Mouse (Mus musculus) ES-E14 (cell line): ENCODE data around the gene Hist1h3a. TPM values are rescaled to one million over a fixed set of nuclear protein-coding genes. Genes with fewer than 3 reads are reported as not detected.
"Not testable (repeated sequence)": the region's sequence is repeated elsewhere in the genome, so short reads cannot be mapped to it uniquely, and the experiment has no call there.

Source experiments
- DNase-seq: peaks from one replicate; pipeline ENCODE4 v3.0.0-alpha.2; 2013; ENCODE audit warnings: low read depth, low spot score
- H3K27ac ChIP-seq: 2 replicates; pipeline ENCODE4 v1.5.1; 2012; ENCODE audit warnings: low read depth, mild to moderate bottlenecking, low read length, moderate library complexity, mixed read lengths; ENCODE audit not compliant: poor library complexity, insufficient read depth, severe bottlenecking
- H3K36me3 ChIP-seq: 2 replicates; pipeline ENCODE4 v1.6.1; 2012; ENCODE audit warnings: mild to moderate bottlenecking, low read length, moderate library complexity, mixed read lengths; ENCODE audit not compliant: control insufficient read depth, poor library complexity, insufficient read depth, severe bottlenecking
- H3K4me1 ChIP-seq, 2 experiments: fragments of 150-350 bp in 1 of 2; sonication (generic) in 1 of 2; 2 replicates each; pipeline ENCODE4 v1.6.1; 2012; ENCODE audit warnings: low read length in 2 of 2, mild to moderate bottlenecking in 1 of 2, mixed read lengths in 1 of 2; ENCODE audit not compliant: control insufficient read depth in 2 of 2, insufficient read depth in 2 of 2, poor library complexity in 1 of 2
- H3K4me3 ChIP-seq, 2 experiments: fragments of 150-350 bp in 1 of 2; sonication (generic) in 1 of 2; 2 replicates each; pipeline ENCODE4 v1.5.1; 2012; ENCODE audit warnings: low read length in 2 of 2, low read depth in 1 of 2, mild to moderate bottlenecking in 1 of 2, mixed read lengths in 1 of 2; ENCODE audit not compliant: insufficient read depth in 1 of 2, poor library complexity in 1 of 2, severe bottlenecking in 1 of 2
- H3K9ac ChIP-seq: 2 replicates; pipeline ENCODE4 v1.6.1; 2012; ENCODE audit warnings: low read depth, mild to moderate bottlenecking, low read length, mixed read lengths; ENCODE audit not compliant: poor library complexity, insufficient read depth, severe bottlenecking
- H3K9me3 ChIP-seq: fragments of 150-350 bp; sonication (generic); 2 replicates; pipeline ENCODE4 v1.6.1; 2012; ENCODE audit warnings: low read depth, mild to moderate bottlenecking, low read length; ENCODE audit not compliant: control insufficient read depth, insufficient read depth
- CHD2 ChIP-seq: IDR thresholded peaks from 2 replicates; pipeline ENCODE4 v1.6.1; 2014; ENCODE audit warnings: mild to moderate bottlenecking, low read depth, low read length, inconsistent platforms
- HCFC1 ChIP-seq: IDR thresholded peaks from 2 replicates; pipeline ENCODE4 v1.6.1; 2012; ENCODE audit warnings: low read length, inconsistent platforms, borderline replicate concordance; ENCODE audit not compliant: insufficient read depth
- MAFK ChIP-seq: IDR thresholded peaks from 2 replicates; pipeline ENCODE4 v1.6.1; 2014; ENCODE audit warnings: mild to moderate bottlenecking, low read depth, low read length, inconsistent platforms; ENCODE audit not compliant: insufficient read depth
- ZC3H11A ChIP-seq: IDR thresholded peaks from 2 replicates; pipeline ENCODE4 v1.6.1; 2012; ENCODE audit warnings: low read depth, mild to moderate bottlenecking, inconsistent platforms, low read length, borderline replicate concordance
- ZNF384 ChIP-seq: IDR thresholded peaks from 2 replicates; pipeline ENCODE4 v1.6.1; 2012; ENCODE audit warnings: low read depth, low read length, inconsistent platforms
- in situ Hi-C, 2 experiments: fragments of 600-800 bp; cut with MboI; formaldehyde crosslinking; loops; one replicate each; pipeline ENCODE4 v1.15.1; 2025; ENCODE audit warnings: low sequenced_read_pairs in 2 of 2, inconsistent platforms in 1 of 2; ENCODE audit not compliant: unreplicated experiment in 2 of 2
- total RNA-seq: library from RNA; depleted of rRNA; stranded (reverse); fragments of 300-350 nt; gene quantifications from 2 replicates; pipeline ENCODE4 v1.2.3, GENCODE M21; 2012

The Hist1h3a gene
- total RNA-seq, 1 experiment, result 728 TPM

GRCm38 (mm10) chr13:23752067-23752741, 10.0 kb downstream of the Hist1h3a start, which contains the start of gene Hist1h3b:
TSS of gene Hist1h3b (plus strand) at chr13:23752267.
- in situ Hi-C loops, result loop anchor here in 1 of 2 experiments (25.0 kb wide), 1 partner anchor 1715 kb away; the partner anchor contains the start of genes Hist1h2ag, Hist1h2ah, Hist1h2bj and Hist1h2bk
- Histone ChIP-seq H3K27ac (peak within 1 kb of the TSS; percentile 94), H3K4me3 (peak within 1 kb of the TSS; percentile 63 to 67), H3K9ac (peak within 1 kb of the TSS; percentile 84)
- H3K4me1 ChIP-seq, H3K9me3 ChIP-seq, H3K36me3 ChIP-seq, DNase-seq: not testable (repeated sequence)
- 0 out of 2 replicates have a peak, but pooled peaks have one; percentile 39 for TF ChIP-seq CHD2

GRCm38 (mm10) chr13:23751478-23751956, 10.7 kb downstream of the Hist1h3a start:
- no peak for DNase-seq
- Histone ChIP-seq H3K4me3 (peak overlapping the region; percentile 63 to 67), H3K27ac (peak overlapping the region; percentile 94), H3K4me1 (peaks cover 0 to 5% of the 10 kb centered on the region in 2 experiments; a peak in 1 of 4 replicates), H3K36me3 (no peaks in the 10 kb centered on the region), H3K9me3 (no peaks in the 10 kb centered on the region), H3K9ac (peak overlapping the region; percentile 84)
- TF ChIP-seq MAFK (no peak), ZC3H11A (no peak), HCFC1 (no peak), CHD2 (no peak), ZNF384 (no peak)
- in situ Hi-C loops, result loop anchor here in 1 of 2 experiments (25.0 kb wide), 1 partner anchor 1714 kb away; the partner anchor contains the start of genes Hist1h2ag, Hist1h2ah, Hist1h2bj and Hist1h2bk

- DNase-seq, H3K36me3 ChIP-seq, H3K9me3 ChIP-seq, H3K4me1 ChIP-seq: not testable (repeated sequence)
- Histone ChIP-seq H3K27ac (peak within 1 kb of the TSS; percentile 94), H3K4me3 (peak within 1 kb of the TSS; percentile 63 to 67), H3K9ac (peak within 1 kb of the TSS; percentile 84)
- in situ Hi-C loops, result loop anchor here in 1 of 2 experiments (25.0 kb wide), 1 partner anchor 1714 kb away; the partner anchor contains the start of genes Hist1h2ag, Hist1h2ah, Hist1h2bj and Hist1h2bk
- peak; percentile 80; the same call in 1 of the 2 replicates for TF ChIP-seq CHD2
Observed at GRCm38 (mm10) chr13:23750839-23751477, 11.2 kb downstream of the Hist1h3a start, which contains the start of gene Hist1h2ab. TSS of gene Hist1h2ab (plus strand) at chr13:23751126.

- Histone ChIP-seq H3K36me3 (no peaks in the 10 kb centered on the region), H3K9ac (peak overlapping the region; percentile 32; the same call in 1 of the 2 replicates), H3K4me1 (0 out of 4 replicates have a peak, but pooled peaks cover 0 to 2% of the 10 kb centered on the region in 2 experiments), H3K9me3 (no peaks in the 10 kb centered on the region), H3K4me3 (no peak overlapping the region), H3K27ac (no peak overlapping the region; the same call in 1 of the 2 replicates)
- no peak for DNase-seq
- in situ Hi-C loops, result loop anchor here (10.0 to 25.0 kb wide), 3 partner anchors 195 to 1715 kb away; partner anchors contain the start of genes Hist1h2ah (in 2 of the 2), Hist1h2bk (in 2 of the 2), Hist1h1d (in 1 of the 2) and Hist1h2ag (in 1 of the 2)
- TF ChIP-seq HCFC1 (no peak), ZC3H11A (no peak), ZNF384 (no peak), MAFK (no peak), CHD2 (no peak)
Observed at GRCm38 (mm10) chr13:23749563-23750121, 12.5 kb downstream of the Hist1h3a start.
